Mouse (Mus musculus) testis, adult 2 months (tissue): ENCODE results near the gene Gadd45a.

Experiments used
- CTCF ChIP-seq: fragments of 200-500 bp; IDR thresholded peaks from 2 replicates; pipeline ENCODE4 v1.5.1; 2012; ENCODE audit warnings: low read depth, mild to moderate bottlenecking, inconsistent platforms, low read length, moderate library complexity; ENCODE audit not compliant: control insufficient read depth, insufficient read depth, insufficient replicate concordance
- POLR2A ChIP-seq: fragments of 200-500 bp; IDR thresholded peaks from 2 replicates; pipeline ENCODE4 v1.6.1; 2012; ENCODE audit warnings: low read depth, mild to moderate bottlenecking, inconsistent platforms, low read length, moderate library complexity; ENCODE audit not compliant: control insufficient read depth

DNA sequence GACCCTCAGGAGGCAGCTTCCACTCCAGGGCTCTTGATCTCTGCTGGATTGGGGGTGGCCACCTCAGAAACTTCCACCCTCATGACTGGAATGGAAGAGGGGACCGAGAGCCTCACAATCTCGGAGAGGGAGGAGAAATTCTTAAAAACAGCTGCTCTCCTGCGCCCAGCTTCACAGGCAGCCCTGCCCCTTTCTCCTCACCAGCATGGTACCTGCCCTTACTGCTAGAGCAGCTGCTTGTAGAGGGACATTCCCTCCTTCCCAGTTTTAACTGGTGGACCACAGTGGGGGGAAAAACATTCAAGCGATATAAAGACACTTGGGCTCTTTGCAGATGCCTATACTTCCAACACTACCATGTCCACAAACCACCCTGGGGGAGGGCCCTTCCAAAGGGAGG, 18.9 kb downstream of the Gadd45a start:
- TF ChIP-seq POLR2A (no peak), CTCF (no peak)
